Comparison of ENCODE assay signal across 8 mouse cellular contexts in the genomic region with DNA sequence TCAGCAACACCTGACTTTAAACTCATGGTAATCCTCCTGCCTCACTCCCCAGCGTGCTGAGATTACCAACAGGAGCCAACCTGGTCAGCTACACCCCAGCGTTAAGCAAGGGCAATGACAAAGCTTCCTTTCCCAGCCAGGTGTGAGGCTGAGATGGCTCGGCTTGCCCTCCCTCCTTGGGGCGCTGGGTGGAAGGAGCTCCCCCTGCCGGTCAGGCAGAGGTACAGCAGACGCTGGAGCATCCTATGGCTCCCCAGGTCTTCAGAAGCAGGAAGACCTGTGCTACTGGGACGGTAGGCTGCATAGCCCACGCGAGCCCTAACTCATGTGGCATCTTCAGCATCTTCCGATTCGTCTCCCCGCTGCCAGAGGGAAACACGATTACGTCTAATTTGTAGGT.
DNase-seq lines count a peak whose midpoint lies in the region; ATAC-seq and TF ChIP-seq lines count a peak whose summit lies in the region.

No protein-coding gene starts in this region.

- peak; percentile 99 for TF ChIP-seq CTCF in thymus, adult 2 months (IDR thresholded peaks at IDR 0.05; ENCODE audit: borderline replicate concordance, control insufficient read depth, extremely low read depth, insufficient read depth, low read length, poor library complexity)

- WGBS in heart, embryonic 10.5 days, result 10% methylated on average over 14 of the region's 14 CpGs
- 21% methylated on average over 13 of the region's 14 CpGs for WGBS in thymus, adult 2 months
- WGBS in heart, embryonic 12.5 days, result 9% methylated on average over 14 of the region's 14 CpGs

- H3K4me1 ChIP-seq in heart, embryonic 10.5 days, result peaks cover 52% of the 10 kb centered on the region
- H3K4me1 ChIP-seq in thymus, adult 2 months (replicated peaks; ENCODE audit: control insufficient read depth, insufficient read depth, low read length), result peaks cover 8% of the 10 kb centered on the region
- peaks cover 30% of the 10 kb centered on the region for H3K4me1 ChIP-seq in heart, embryonic 12.5 days (replicated peaks)

- H3K9me3 ChIP-seq in heart, embryonic 10.5 days, result no peaks in the 10 kb centered on the region
- peaks cover 5% of the 10 kb centered on the region; the same call in 1 of the 2 replicates for H3K9me3 ChIP-seq in heart, embryonic 12.5 days (replicated peaks)

- peaks cover 78% of the 10 kb centered on the region for H3K27me3 ChIP-seq in heart, embryonic 10.5 days (ENCODE audit: insufficient read depth, poor library complexity, severe bottlenecking)
- no peaks in the 10 kb centered on the region for H3K27me3 ChIP-seq in thymus, adult 2 months (ENCODE audit: control insufficient read depth, insufficient read depth, low read length)
- H3K27me3 ChIP-seq in heart, embryonic 12.5 days (replicated peaks), result peaks cover 74% of the 10 kb centered on the region

- no peak overlapping the region for H3K4me3 ChIP-seq in heart, embryonic 10.5 days
- H3K4me3 ChIP-seq in thymus, adult 2 months (ENCODE audit: control insufficient read depth, insufficient read depth, low read length), result no peak overlapping the region
- no peak overlapping the region for H3K4me3 ChIP-seq in heart, embryonic 12.5 days

- H3K9ac ChIP-seq in heart, embryonic 12.5 days, result no peak overlapping the region

- DNase-seq in heart, embryonic 10.5 days (ENCODE audit: low spot score), result no peak
- no peak for DNase-seq in heart, adult 11 months
- DNase-seq in 3134 (ENCODE audit: extremely low read depth, insufficient read length, low spot score) (peak; percentile 38), ES-CJ7 (ENCODE audit: low read depth, low spot score) (peak; percentile 82)
- DNase-seq in embryo, embryonic 11 days, result peak; percentile 60
- peak; percentile 71 for DNase-seq in thymus, adult 2 months

- H3K4me2 ChIP-seq in heart, embryonic 12.5 days, result no peak overlapping the region

- TF ChIP-seq POLR2A in thymus, adult 2 months (IDR thresholded peaks at IDR 0.05; ENCODE audit: control insufficient read depth, extremely low read depth, insufficient read depth, low read length, poor library complexity), result no peak

- H3K36me3 ChIP-seq in heart, embryonic 10.5 days, result no peaks in the 10 kb centered on the region
- no peaks in the 10 kb centered on the region for H3K36me3 ChIP-seq in thymus, adult 2 months (ENCODE audit: control insufficient read depth, insufficient read depth, low read length)
- H3K36me3 ChIP-seq in heart, embryonic 12.5 days, result no peaks in the 10 kb centered on the region

- H3K27ac ChIP-seq in heart, embryonic 10.5 days, result 0 out of 2 replicates have a peak overlapping the region, but pooled peaks have one; percentile 12
- H3K27ac ChIP-seq in thymus, adult 2 months (ENCODE audit: control insufficient read depth, insufficient read depth, low read length), result no peak overlapping the region
- no peak overlapping the region for H3K27ac ChIP-seq in heart, embryonic 12.5 days (ENCODE audit: poor library complexity, severe bottlenecking)

- ATAC-seq in megakaryocyte, adult 5-6 weeks (ENCODE audit: poor library complexity, severe bottlenecking), result peak; percentile 86
- no peak for ATAC-seq in heart, embryonic 12.5 days (ENCODE audit: insufficient number of reproducible peaks, low FRiP score)

Comparison
In these comparisons a context has a peak if more than half of its experiments do, and no peak if none do; other contexts are left out.
1. DNase-seq: peak in 3134 (single experiment), ES-CJ7 (single experiment), embryo, embryonic 11 days (single experiment) and thymus, adult 2 months (single experiment); none in heart, embryonic 10.5 days (single experiment) and heart, adult 11 months (single experiment).